Mouse (Mus musculus): ENCODE measurements at regions not wholly inside any gene's neighbourhood (a gene's known extent, or its start where the extent isn't known, plus 50 kb on each side); places are given as distances from the start of the nearest gene placed in this dataset.

- intact Hi-C loops (cut with DNase I) = no loop called here
- no peak for DNase-seq (ENCODE audit: extremely low spot score in 1 of 2, low spot score in 2 of 2)
Measured at GRCm38 (mm10) chr14:120642591-120642990, 164.3 kb downstream of the Rap2a start.

- intact Hi-C loops (cut with DNase I) = loop anchor here (10.0 kb wide), 1 partner anchor 167 kb away; no protein-coding TSS in a partner anchor
- no peak for DNase-seq (ENCODE audit: extremely low spot score in 1 of 2, low spot score in 2 of 2)
Measured at GRCm38 (mm10) chr14:120652034-120652433, 173.8 kb downstream of the Rap2a start.

- DNase-seq (ENCODE audit: extremely low spot score in 1 of 2, low spot score in 2 of 2) = peak; percentile 48 to 68
- intact Hi-C loops (cut with DNase I) = loop anchor here (10.0 kb wide), 2 partner anchors 256 to 576 kb away; no protein-coding TSS in a partner anchor
Measured at GRCm38 (mm10) chr14:120660321-120660781, 182.1 kb downstream of the Rap2a start.

- intact Hi-C loops (cut with DNase I) = loop anchor here (10.0 kb wide), 2 partner anchors 256 to 576 kb away; no protein-coding TSS in a partner anchor
- DNase-seq (ENCODE audit: extremely low spot score in 1 of 2, low spot score in 2 of 2) = no peak
Measured at GRCm38 (mm10) chr14:120661111-120661510, 182.9 kb downstream of the Rap2a start.

- DNase-seq (ENCODE audit: extremely low spot score in 1 of 2, low spot score in 2 of 2) = no peak
- intact Hi-C loops (cut with DNase I) = loop anchor here (10.0 kb wide), 2 partner anchors 265 to 585 kb away; no protein-coding TSS in a partner anchor
Measured at GRCm38 (mm10) chr14:120669665-120670064, 191.4 kb downstream of the Rap2a start.

GRCm38 (mm10) chr14:120675752-120676151 is 197.5 kb downstream of the Rap2a start:
- intact Hi-C loops (cut with DNase I) = loop anchor here (5.0 kb wide), 1 partner anchor 132 kb away; no protein-coding TSS in a partner anchor
- DNase-seq (ENCODE audit: extremely low spot score in 1 of 2, low spot score in 2 of 2) = no peak

- intact Hi-C loops (cut with DNase I) = loop anchor here (5.0 kb wide), 1 partner anchor 129 kb away; no protein-coding TSS in a partner anchor
Measured at GRCm38 (mm10) chr14:120678533-120678932, 200.3 kb downstream of the Rap2a start.

GRCm38 (mm10) chr14:120679072-120679471 is 200.8 kb downstream of the Rap2a start:
- peak; percentile 27 to 48 for DNase-seq (ENCODE audit: extremely low spot score in 1 of 2, low spot score in 2 of 2)
- intact Hi-C loops (cut with DNase I) = loop anchor here (5.0 kb wide), 1 partner anchor 128 kb away; no protein-coding TSS in a partner anchor

More at GRCm38 (mm10) chr14:120678533-120678932, 200.3 kb downstream of the Rap2a start:
- DNase-seq (ENCODE audit: extremely low spot score in 1 of 2, low spot score in 2 of 2) = peak in 1 of 2 experiments; percentile 31

- DNase-seq (ENCODE audit: extremely low spot score in 1 of 2, low spot score in 2 of 2) = no peak
- intact Hi-C loops (cut with DNase I) = no loop called here
Measured at GRCm38 (mm10) chr14:120680272-120680671, 202.0 kb downstream of the Rap2a start.

- DNase-seq (ENCODE audit: extremely low spot score in 1 of 2, low spot score in 2 of 2) = no peak
- intact Hi-C loops (cut with DNase I) = no loop called here
Measured at GRCm38 (mm10) chr14:120685263-120685662, 207.0 kb downstream of the Rap2a start.

GRCm38 (mm10) chr14:120685877-120686276 is 207.6 kb downstream of the Rap2a start:
- intact Hi-C loops (cut with DNase I) = no loop called here
- DNase-seq (ENCODE audit: extremely low spot score in 1 of 2, low spot score in 2 of 2) = no peak

- DNase-seq (ENCODE audit: extremely low spot score in 1 of 2, low spot score in 2 of 2) = no peak
- intact Hi-C loops (cut with DNase I) = no loop called here
Measured at GRCm38 (mm10) chr14:120686751-120687150, 208.5 kb downstream of the Rap2a start.

GRCm38 (mm10) chr14:120699378-120699777 is 211.6 kb upstream of the Ipo5 start:
- intact Hi-C loops (cut with DNase I) = no loop called here
- no peak for DNase-seq (ENCODE audit: extremely low spot score in 1 of 2, low spot score in 2 of 2)

- no peak for DNase-seq (ENCODE audit: extremely low spot score in 1 of 2, low spot score in 2 of 2)
- intact Hi-C loops (cut with DNase I) = no loop called here
Measured at GRCm38 (mm10) chr14:120705301-120705801, 205.7 kb upstream of the Ipo5 start.

GRCm38 (mm10) chr14:120710782-120711181 is 200.2 kb upstream of the Ipo5 start:
- intact Hi-C loops (cut with DNase I) = no loop called here
- DNase-seq (ENCODE audit: extremely low spot score in 1 of 2, low spot score in 2 of 2) = no peak

- intact Hi-C loops (cut with DNase I) = no loop called here
- DNase-seq (ENCODE audit: extremely low spot score in 1 of 2, low spot score in 2 of 2) = peak in 1 of 2 experiments; percentile 56
Measured at GRCm38 (mm10) chr14:120720464-120721445, 190.3 kb upstream of the Ipo5 start.

- intact Hi-C loops (cut with DNase I) = no loop called here
- DNase-seq (ENCODE audit: extremely low spot score in 1 of 2, low spot score in 2 of 2) = no peak
Measured at GRCm38 (mm10) chr14:120721593-120722461, 189.2 kb upstream of the Ipo5 start.

- intact Hi-C loops (cut with DNase I) = no loop called here
- DNase-seq (ENCODE audit: extremely low spot score in 1 of 2, low spot score in 2 of 2) = no peak
Measured at GRCm38 (mm10) chr14:120722546-120723112, 188.4 kb upstream of the Ipo5 start.
